Mouse (Mus musculus): ENCODE measurements at regions not wholly inside any gene's neighbourhood (a gene's known extent, or its start where the extent isn't known, plus 50 kb on each side); places are given as distances from the start of the nearest gene placed in this dataset.
"Not testable (repeated sequence)": the region's sequence is repeated elsewhere in the genome, so short reads cannot be mapped to it uniquely, and the experiment has no call there.

DNA sequence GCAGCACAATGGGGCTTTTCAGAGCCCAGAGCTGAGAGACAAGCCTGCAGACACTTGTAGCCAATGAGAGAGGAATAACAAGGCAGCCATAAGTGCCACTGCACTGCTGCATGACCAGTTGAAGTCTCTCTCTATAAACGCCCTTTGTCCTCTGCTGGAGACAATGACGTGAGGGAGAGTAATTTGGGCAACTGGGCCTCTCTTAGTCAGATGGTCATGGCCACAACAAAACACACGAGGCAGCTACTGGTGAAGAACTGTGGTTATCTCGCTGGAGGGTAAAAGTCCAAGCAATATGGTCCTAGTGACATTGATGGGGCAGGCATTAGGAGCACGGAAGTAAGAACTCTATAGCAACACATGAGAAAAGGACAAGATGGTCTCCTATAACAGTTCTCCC is 111.5 kb downstream of the Tcp10c start:
- not testable (repeated sequence) for H3K4me2 ChIP-seq; H3K4me3 ChIP-seq (ENCODE audit: low read depth, low read length); H3K4me1 ChIP-seq (ENCODE audit: control insufficient read depth, insufficient read depth, low read length); H3K27me3 ChIP-seq (ENCODE audit: control insufficient read depth, insufficient read depth, low read length); H3K27ac ChIP-seq (ENCODE audit: low read depth, low read length); H3K9ac ChIP-seq (ENCODE audit: low read length); DNase-seq (ENCODE audit: low spot score, missing footprints); H3K9me3 ChIP-seq (ENCODE audit: control insufficient read depth, low read length); ATAC-seq (ENCODE audit: low FRiP score); H3K36me3 ChIP-seq (ENCODE audit: control insufficient read depth, insufficient read depth, low read length)
- WGBS = 48% methylated on average over 4 of the region's 5 CpGs

- 86% methylated on average over 8 of the region's 8 CpGs for WGBS
- H3K27ac ChIP-seq (ENCODE audit: low read depth, low read length); DNase-seq (ENCODE audit: low spot score, missing footprints); H3K27me3 ChIP-seq (ENCODE audit: control insufficient read depth, insufficient read depth, low read length); H3K9ac ChIP-seq (ENCODE audit: low read length); ATAC-seq (ENCODE audit: low FRiP score); H3K4me3 ChIP-seq (ENCODE audit: low read depth, low read length); H3K9me3 ChIP-seq (ENCODE audit: control insufficient read depth, low read length); H3K36me3 ChIP-seq (ENCODE audit: control insufficient read depth, insufficient read depth, low read length); H3K4me1 ChIP-seq (ENCODE audit: control insufficient read depth, insufficient read depth, low read length); H3K4me2 ChIP-seq: not testable (repeated sequence)
Observed at GRCm38 (mm10) chr17:13469867-13470380, 115.6 kb downstream of the Tcp10c start.

DNA sequence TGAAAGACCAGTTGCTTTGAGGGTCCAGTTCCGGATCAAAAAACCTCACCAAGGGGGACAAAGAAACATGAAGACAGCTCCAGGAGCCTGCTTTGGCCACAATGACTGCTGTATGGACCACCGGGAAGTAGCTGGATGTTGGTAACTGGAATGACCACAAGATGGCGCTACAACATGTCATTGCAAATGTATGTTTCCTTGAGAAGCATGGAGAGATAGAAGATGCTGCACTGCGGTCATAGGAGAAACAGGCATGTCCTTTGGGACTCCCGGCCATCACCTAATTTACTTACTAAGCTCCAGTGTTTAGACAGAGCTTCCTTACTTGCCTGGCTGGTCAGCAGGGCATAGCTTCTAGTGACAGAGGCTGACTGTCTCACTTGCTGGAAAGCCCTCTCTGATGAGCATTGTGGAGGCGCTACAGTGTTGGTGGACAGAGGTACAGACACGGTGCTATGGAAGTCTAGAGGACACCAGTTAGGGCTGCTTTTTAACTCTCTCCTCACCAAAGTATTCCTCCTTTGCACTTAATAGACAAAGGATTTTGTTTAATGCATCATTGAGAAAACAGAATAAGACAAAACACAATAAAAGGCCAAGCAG is 118.2 kb downstream of the Tcp10c start:
- Histone ChIP-seq H3K4me1 (ENCODE audit: control insufficient read depth, insufficient read depth, low read length) (peaks cover 2% of the 10 kb centered on the region; the same call in 1 of the 2 replicates), H3K27me3 (ENCODE audit: control insufficient read depth, insufficient read depth, low read length) (no peaks in the 10 kb centered on the region), H3K4me3 (ENCODE audit: low read depth, low read length) (no peak overlapping the region), H3K36me3 (ENCODE audit: control insufficient read depth, insufficient read depth, low read length) (no peaks in the 10 kb centered on the region), H3K9me3 (ENCODE audit: control insufficient read depth, low read length) (no peaks in the 10 kb centered on the region), H3K4me2 (no peak overlapping the region), H3K9ac (ENCODE audit: low read length) (no peak overlapping the region), H3K27ac (ENCODE audit: low read depth, low read length) (no peak overlapping the region)
- DNase-seq (ENCODE audit: low spot score, missing footprints) = peak; percentile 98
- ATAC-seq (ENCODE audit: low FRiP score) = peak; percentile 77
- 22% methylated on average over 7 of the region's 7 CpGs for WGBS

DNA sequence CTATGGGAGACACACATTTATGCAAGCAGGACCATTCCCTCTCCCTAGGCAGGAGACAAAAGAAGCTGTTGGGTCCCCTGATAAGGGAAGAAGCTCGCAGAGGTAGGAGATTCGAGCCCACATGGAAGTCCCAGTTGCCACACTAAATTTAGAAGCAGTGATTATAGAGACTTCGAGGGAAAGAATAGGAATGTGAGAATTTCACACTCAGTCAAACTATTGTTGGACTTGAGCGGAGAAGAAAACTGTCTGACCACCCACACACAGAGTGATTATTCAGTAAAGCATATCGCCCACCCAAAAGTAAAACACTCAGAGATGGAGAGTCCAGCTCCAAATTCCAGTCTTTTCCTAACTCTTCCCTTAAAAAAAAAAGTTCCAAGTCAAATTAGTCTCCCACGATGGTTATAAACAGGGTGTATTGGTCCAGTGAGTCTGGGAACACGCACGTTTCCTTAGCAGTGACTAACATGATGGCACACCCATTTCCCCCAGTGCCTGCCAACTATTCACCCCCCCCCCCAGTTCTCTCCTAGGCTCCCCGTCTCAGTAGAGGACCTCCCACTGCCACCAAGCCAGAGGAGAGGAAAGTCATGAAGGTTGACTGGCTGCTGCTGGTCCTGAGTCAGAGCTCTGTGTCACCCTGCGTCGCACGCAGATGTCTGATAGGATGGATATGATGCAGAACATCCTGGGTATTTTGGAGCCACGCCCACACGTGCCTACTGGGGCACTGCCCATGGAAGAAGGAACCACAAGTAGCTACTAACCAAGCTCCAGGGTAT is 120.1 kb downstream of the Tcp10c start:
- WGBS = 83% methylated on average over 14 of the region's 14 CpGs

DNA sequence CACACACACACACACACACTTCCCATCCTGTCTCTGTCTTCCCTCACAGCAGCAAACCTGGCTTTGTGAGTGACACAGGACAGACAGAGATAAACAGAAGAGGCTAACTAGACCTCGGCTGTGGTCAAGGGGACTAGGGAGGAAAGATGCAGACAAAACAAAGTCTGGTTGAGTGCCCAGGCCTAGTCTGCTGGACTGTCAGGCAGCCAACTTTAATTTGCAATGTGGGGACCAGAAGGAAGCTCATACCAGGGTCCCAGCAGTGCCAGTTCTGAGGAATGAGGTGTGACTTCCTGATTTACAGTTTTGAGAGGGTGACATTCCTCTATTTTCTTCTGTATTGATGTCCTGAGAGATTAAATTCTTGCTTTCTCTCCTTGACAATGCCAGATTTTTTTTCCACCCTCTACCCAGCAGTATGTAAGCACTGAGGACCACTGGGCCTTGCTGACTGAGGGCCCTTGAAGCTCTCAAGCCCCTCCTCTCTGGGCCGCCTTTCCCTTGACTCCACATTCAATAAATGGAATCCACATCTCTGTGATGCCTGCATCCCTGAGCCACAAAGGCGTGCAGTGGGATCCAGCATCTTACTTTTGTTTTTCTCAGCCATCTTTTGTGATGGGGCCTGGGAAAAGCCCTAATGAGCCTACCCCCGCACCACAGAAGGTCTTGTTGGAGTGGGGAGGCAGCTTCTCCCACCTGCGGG is 124.6 kb downstream of the Tcp10c start:
- H3K4me2 ChIP-seq = no peak overlapping the region
- no peak overlapping the region for H3K4me3 ChIP-seq (ENCODE audit: low read depth, low read length)
- peaks cover 8% of the 10 kb centered on the region; the same call in 1 of the 2 replicates for H3K4me1 ChIP-seq (ENCODE audit: control insufficient read depth, insufficient read depth, low read length)
- 19% methylated on average over 5 of the region's 5 CpGs for WGBS
- H3K9ac ChIP-seq (ENCODE audit: low read length) = peak overlapping the region; percentile 48; the same call in 1 of the 2 replicates
- no peaks in the 10 kb centered on the region for H3K27me3 ChIP-seq (ENCODE audit: control insufficient read depth, insufficient read depth, low read length)
- no peaks in the 10 kb centered on the region for H3K36me3 ChIP-seq (ENCODE audit: control insufficient read depth, insufficient read depth, low read length)
- no peaks in the 10 kb centered on the region for H3K9me3 ChIP-seq (ENCODE audit: control insufficient read depth, low read length)
- DNase-seq (ENCODE audit: low spot score, missing footprints) = peak; percentile 88
- no peak overlapping the region; the same call in 1 of the 2 replicates for H3K27ac ChIP-seq (ENCODE audit: low read depth, low read length)
- ATAC-seq (ENCODE audit: low FRiP score) = peak; percentile 85

More for the DNA sequence above, 120.1 kb downstream of the Tcp10c start:
- H3K4me3 ChIP-seq (ENCODE audit: low read depth, low read length) = no peak overlapping the region
- no peaks in the 10 kb centered on the region for H3K36me3 ChIP-seq (ENCODE audit: control insufficient read depth, insufficient read depth, low read length)
- no peaks in the 10 kb centered on the region for H3K9me3 ChIP-seq (ENCODE audit: control insufficient read depth, low read length)
- H3K9ac ChIP-seq (ENCODE audit: low read length) = no peak overlapping the region
- DNase-seq (ENCODE audit: low spot score, missing footprints) (no peak), ATAC-seq (ENCODE audit: low FRiP score) (no peak)
- H3K27me3 ChIP-seq (ENCODE audit: control insufficient read depth, insufficient read depth, low read length) = no peaks in the 10 kb centered on the region
- H3K27ac ChIP-seq (ENCODE audit: low read depth, low read length) = no peak overlapping the region
- peaks cover 6% of the 10 kb centered on the region; the same call in 1 of the 2 replicates for H3K4me1 ChIP-seq (ENCODE audit: control insufficient read depth, insufficient read depth, low read length)
- H3K4me2 ChIP-seq = no peak overlapping the region

DNA sequence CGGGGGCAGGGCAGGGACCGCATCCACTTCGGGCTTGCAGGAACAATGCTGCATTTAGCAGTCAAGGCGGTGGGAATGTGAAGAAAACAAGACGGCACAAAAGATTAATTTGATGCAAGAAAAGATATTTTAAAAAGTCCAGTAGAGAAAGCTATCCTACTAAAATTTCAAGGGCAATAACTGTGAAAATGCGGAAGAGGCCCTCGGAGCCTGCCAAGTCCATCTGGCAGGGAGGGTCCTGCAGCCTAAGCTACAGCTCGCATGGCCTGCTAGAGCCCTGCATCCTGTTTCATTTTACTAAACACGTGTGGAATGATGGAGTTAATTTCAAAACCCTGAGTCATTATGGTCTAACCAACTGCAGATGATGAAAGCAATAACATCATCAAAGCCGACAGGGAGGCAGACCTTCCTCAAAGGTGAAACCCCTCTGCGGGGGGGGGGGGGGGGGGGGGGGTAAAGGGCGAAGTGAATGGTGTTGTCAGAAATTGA is 125.2 kb downstream of the Tcp10c start:
- Histone ChIP-seq H3K27ac (ENCODE audit: low read depth, low read length) (no peak overlapping the region; the same call in 1 of the 2 replicates), H3K4me1 (ENCODE audit: control insufficient read depth, insufficient read depth, low read length) (peaks cover 8% of the 10 kb centered on the region; the same call in 1 of the 2 replicates), H3K27me3 (ENCODE audit: control insufficient read depth, insufficient read depth, low read length) (no peaks in the 10 kb centered on the region), H3K4me3 (ENCODE audit: low read depth, low read length) (no peak overlapping the region), H3K9ac (ENCODE audit: low read length) (peak overlapping the region; percentile 48; the same call in 1 of the 2 replicates), H3K4me2 (no peak overlapping the region), H3K36me3 (ENCODE audit: control insufficient read depth, insufficient read depth, low read length) (no peaks in the 10 kb centered on the region), H3K9me3 (ENCODE audit: control insufficient read depth, low read length) (no peaks in the 10 kb centered on the region)
- ATAC-seq (ENCODE audit: low FRiP score) (peak; percentile 64), DNase-seq (ENCODE audit: low spot score, missing footprints) (peak; percentile 92)
- 30% methylated on average over 11 of the region's 12 CpGs for WGBS

DNA sequence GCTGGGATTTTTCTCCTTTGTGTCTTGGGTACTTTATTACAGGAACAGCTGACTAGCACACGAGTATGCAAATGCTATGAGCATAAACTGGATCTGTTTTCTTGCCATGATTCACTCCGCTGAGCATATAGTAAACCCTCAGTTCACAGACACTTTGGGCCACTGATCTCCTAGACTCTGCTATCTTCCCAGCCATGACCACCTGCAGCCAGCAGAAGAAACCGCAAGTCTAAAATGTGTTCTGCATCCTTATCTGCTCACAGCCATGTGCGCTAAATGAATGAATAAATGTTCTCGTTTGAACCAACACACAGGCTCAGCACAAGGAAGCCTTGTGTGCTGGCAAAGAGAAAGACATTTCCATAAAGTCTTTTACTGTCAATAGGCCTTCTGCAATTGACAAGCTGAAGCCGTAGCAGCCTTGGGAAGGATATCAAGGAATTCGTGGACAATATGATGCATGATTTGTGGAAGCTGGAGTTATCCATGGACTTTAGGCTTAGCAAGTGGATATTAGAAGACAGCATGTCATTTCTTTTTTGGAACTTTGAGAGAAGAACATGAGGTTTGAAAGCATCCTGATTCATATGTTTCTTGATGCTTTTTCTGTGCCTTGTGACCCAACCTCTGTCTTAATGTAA is 127.2 kb downstream of the Tcp10c start:
- no peaks in the 10 kb centered on the region for H3K27me3 ChIP-seq (ENCODE audit: control insufficient read depth, insufficient read depth, low read length)
- H3K9me3 ChIP-seq (ENCODE audit: control insufficient read depth, low read length) = no peaks in the 10 kb centered on the region
- no peak overlapping the region for H3K27ac ChIP-seq (ENCODE audit: low read depth, low read length)
- no peak overlapping the region for H3K4me3 ChIP-seq (ENCODE audit: low read depth, low read length)
- WGBS = 88% methylated on average over 7 of the region's 7 CpGs
- no peaks in the 10 kb centered on the region for H3K36me3 ChIP-seq (ENCODE audit: control insufficient read depth, insufficient read depth, low read length)
- peaks cover 8% of the 10 kb centered on the region; the same call in 1 of the 2 replicates for H3K4me1 ChIP-seq (ENCODE audit: control insufficient read depth, insufficient read depth, low read length)
- DNase-seq (ENCODE audit: low spot score, missing footprints) (no peak), ATAC-seq (ENCODE audit: low FRiP score) (no peak)
- no peak overlapping the region for H3K9ac ChIP-seq (ENCODE audit: low read length)
- no peak overlapping the region for H3K4me2 ChIP-seq

- H3K9me3 ChIP-seq (ENCODE audit: control insufficient read depth, low read length) = no peaks in the 10 kb centered on the region
- H3K27me3 ChIP-seq (ENCODE audit: control insufficient read depth, insufficient read depth, low read length) = no peaks in the 10 kb centered on the region
- peaks cover 8% of the 10 kb centered on the region; the same call in 1 of the 2 replicates for H3K4me1 ChIP-seq (ENCODE audit: control insufficient read depth, insufficient read depth, low read length)
- no peak overlapping the region for H3K9ac ChIP-seq (ENCODE audit: low read length)
- H3K4me3 ChIP-seq (ENCODE audit: low read depth, low read length) = no peak overlapping the region
- no peak overlapping the region for H3K4me2 ChIP-seq
- 84% methylated on average over 3 of the region's 3 CpGs for WGBS
- DNase-seq (ENCODE audit: low spot score, missing footprints) (no peak), ATAC-seq (ENCODE audit: low FRiP score) (no peak)
- H3K36me3 ChIP-seq (ENCODE audit: control insufficient read depth, insufficient read depth, low read length) = no peaks in the 10 kb centered on the region
- H3K27ac ChIP-seq (ENCODE audit: low read depth, low read length) = no peak overlapping the region
Observed at GRCm38 (mm10) chr17:13482136-13482535, 127.8 kb downstream of the Tcp10c start.
